Mouse (Mus musculus) myocyte (in vitro differentiated cells): Measurements from ENCODE around the gene Rpa2. TPM values are rescaled to one million over a fixed set of nuclear protein-coding genes. Genes with fewer than 3 reads are reported as not detected.

Experiments
- H3K27me3 ChIP-seq: one replicate; pipeline ENCODE4 v1.6.1; 2011; ENCODE audit not compliant: control insufficient read depth, insufficient read depth, insufficient read length
- H3K36me3 ChIP-seq: one replicate; pipeline ENCODE4 v1.6.1; 2011; ENCODE audit not compliant: control insufficient read depth, insufficient read depth
- H3K4me2 ChIP-seq: one replicate; pipeline ENCODE4 v1.6.1; 2011; ENCODE audit warnings: low read depth, control low read depth
- H3K4me3 ChIP-seq: one replicate; pipeline ENCODE4 v1.5.1; 2011; ENCODE audit warnings: mild to moderate bottlenecking, control low read depth, moderate library complexity
- H3K79me2 ChIP-seq: one replicate; pipeline ENCODE4 v1.6.1; 2011; ENCODE audit not compliant: control insufficient read depth, insufficient read depth
- H3ac ChIP-seq: one replicate; pipeline ENCODE4 v1.6.1; 2011; ENCODE audit not compliant: control insufficient read depth, insufficient read length
- CEBPB ChIP-seq: IDR thresholded peaks from 2 replicates; pipeline ENCODE4 v1.6.1; 2011; ENCODE audit warnings: mild to moderate bottlenecking, moderate library complexity; ENCODE audit not compliant: poor library complexity, insufficient read depth, severe bottlenecking
- E2F4 ChIP-seq: IDR thresholded peaks from one replicate; pipeline ENCODE4 v1.6.1; 2011; ENCODE audit warnings: mild to moderate bottlenecking, control low read depth, moderate library complexity; ENCODE audit not compliant: insufficient read depth
- MAX ChIP-seq: IDR thresholded peaks from one replicate; pipeline ENCODE4 v1.6.1; 2011; ENCODE audit warnings: low read depth, mild to moderate bottlenecking, control low read depth
- MYOD1 ChIP-seq, 3 experiments: IDR thresholded peaks; one replicate each; pipeline ENCODE4 v1.6.1; 2011; ENCODE audit warnings: control low read depth in 2 of 3, low read depth in 2 of 3, mild to moderate bottlenecking in 2 of 3, moderate library complexity in 1 of 3; ENCODE audit not compliant: insufficient read length in 2 of 3, control insufficient read depth in 1 of 3
- MYOG ChIP-seq, 3 experiments: IDR thresholded peaks; one replicate each; pipeline ENCODE4 v1.6.1; 2011; ENCODE audit warnings: control low read depth in 2 of 3, low read depth in 2 of 3, mild to moderate bottlenecking in 2 of 3; ENCODE audit not compliant: insufficient read length in 2 of 3, control insufficient read depth in 1 of 3, insufficient read depth in 1 of 3
- POLR2A ChIP-seq: IDR thresholded peaks from one replicate; pipeline ENCODE4 v1.6.1; 2011; ENCODE audit warnings: low read depth, mild to moderate bottlenecking, control low read depth, moderate library complexity; ENCODE audit not compliant: insufficient read length
- POLR2AphosphoS2 ChIP-seq: IDR thresholded peaks from one replicate; pipeline ENCODE4 v1.6.1; 2011; ENCODE audit warnings: low read depth, control low read depth; ENCODE audit not compliant: insufficient read length
- REST ChIP-seq: IDR thresholded peaks from one replicate; pipeline ENCODE4 v1.6.1; 2011; ENCODE audit warnings: mild to moderate bottlenecking, control low read depth, moderate library complexity; ENCODE audit not compliant: insufficient read depth, insufficient read length
- SRF ChIP-seq: IDR thresholded peaks from one replicate; pipeline ENCODE4 v1.6.1; 2011; ENCODE audit warnings: low read depth; ENCODE audit not compliant: control insufficient read depth, insufficient read length
- TCF12 ChIP-seq: IDR thresholded peaks from one replicate; pipeline ENCODE4 v1.6.1; 2011; ENCODE audit warnings: mild to moderate bottlenecking, control low read depth; ENCODE audit not compliant: poor library complexity, insufficient read depth, severe bottlenecking
- TCF3 ChIP-seq: IDR thresholded peaks from one replicate; pipeline ENCODE4 v1.6.1; 2011; ENCODE audit warnings: low read depth, control low read depth; ENCODE audit not compliant: insufficient read length
- USF1 ChIP-seq: IDR thresholded peaks from one replicate; pipeline ENCODE4 v1.6.1; 2011; ENCODE audit warnings: low read depth, mild to moderate bottlenecking, control low read depth, moderate library complexity
- polyA plus RNA-seq: library from polyadenylated mRNA; unstranded; fragments of >200 nt; fragmentation: generic; extraction: Trizol; gene quantifications from one replicate; pipeline ENCODE4 v1.2.1, GENCODE M21; 2012; ENCODE audit warnings: missing spikeins

Gene Rpa2
- polyA plus RNA-seq, 1 experiment: 13.9 TPM

GRCm38 (mm10) chr4:132794028-132794427 is 25.9 kb downstream of the Rpa2 start:
- Histone ChIP-seq H3ac (no peak overlapping the region), H3K27me3 (peaks cover 9% of the 10 kb centered on the region), H3K36me3 (no peaks in the 10 kb centered on the region), H3K4me3 (no peak overlapping the region), H3K79me2 (no peaks in the 10 kb centered on the region), H3K4me2 (no peak overlapping the region)
- TF ChIP-seq MYOG (IDR thresholded peaks at IDR 0.05; ENCODE audit: control insufficient read depth in 1 of 3, insufficient read depth in 1 of 3, insufficient read length in 2 of 3, low read depth in 2 of 3): no peak
- no peak for TF ChIP-seq CEBPB
- TF ChIP-seq TCF3: no peak
- TF ChIP-seq SRF: no peak
- no peak for TF ChIP-seq TCF12
- TF ChIP-seq REST: no peak
- no peak for TF ChIP-seq POLR2A
- no peak for TF ChIP-seq MYOD1 (IDR thresholded peaks at IDR 0.05; ENCODE audit: control insufficient read depth in 1 of 3, insufficient read length in 2 of 3, low read depth in 2 of 3)
- TF ChIP-seq E2F4: no peak
- TF ChIP-seq POLR2AphosphoS2: no peak
- TF ChIP-seq MAX: no peak
- no peak for TF ChIP-seq USF1

GRCm38 (mm10) chr4:132794760-132795159 is 26.6 kb downstream of the Rpa2 start:
- no peak for TF ChIP-seq POLR2AphosphoS2
- TF ChIP-seq MYOD1 (IDR thresholded peaks at IDR 0.05; ENCODE audit: control insufficient read depth in 1 of 3, insufficient read length in 2 of 3, low read depth in 2 of 3): no peak
- no peak for TF ChIP-seq MYOG (IDR thresholded peaks at IDR 0.05; ENCODE audit: control insufficient read depth in 1 of 3, insufficient read depth in 1 of 3, insufficient read length in 2 of 3, low read depth in 2 of 3)
- no peak for TF ChIP-seq CEBPB
- no peak for TF ChIP-seq POLR2A
- no peak for TF ChIP-seq MAX
- no peak for TF ChIP-seq USF1
- TF ChIP-seq TCF12: no peak
- TF ChIP-seq REST: no peak
- no peak for TF ChIP-seq E2F4
- no peak for TF ChIP-seq TCF3
- TF ChIP-seq SRF: no peak
- Histone ChIP-seq H3K4me3 (no peak overlapping the region), H3K4me2 (no peak overlapping the region), H3K36me3 (no peaks in the 10 kb centered on the region), H3K27me3 (peaks cover 9% of the 10 kb centered on the region), H3K79me2 (no peaks in the 10 kb centered on the region), H3ac (no peak overlapping the region)

GRCm38 (mm10) chr4:132795171-132795570 is 27.0 kb downstream of the Rpa2 start:
- peaks cover 9% of the 10 kb centered on the region for H3K27me3 ChIP-seq
- H3K4me3 ChIP-seq: no peak overlapping the region
- no peaks in the 10 kb centered on the region for H3K79me2 ChIP-seq
- H3K36me3 ChIP-seq: no peaks in the 10 kb centered on the region
- H3ac ChIP-seq: no peak overlapping the region
- TF ChIP-seq CEBPB (no peak), TCF12 (no peak), SRF (no peak), MYOG (IDR thresholded peaks at IDR 0.05; ENCODE audit: control insufficient read depth in 1 of 3, insufficient read depth in 1 of 3, insufficient read length in 2 of 3, low read depth in 2 of 3) (no peak), MYOD1 (IDR thresholded peaks at IDR 0.05; ENCODE audit: control insufficient read depth in 1 of 3, insufficient read length in 2 of 3, low read depth in 2 of 3) (no peak)
- no peak overlapping the region for H3K4me2 ChIP-seq

- no peak within 1 kb of the TSS for H3K4me3 ChIP-seq
- no peak within 1 kb of the TSS for H3ac ChIP-seq
- H3K36me3 ChIP-seq: no peaks in the 10 kb centered on the region
- TF ChIP-seq CEBPB: no peak
- no peak for TF ChIP-seq USF1
- no peak within 1 kb of the TSS for H3K4me2 ChIP-seq
- H3K27me3 ChIP-seq: peaks cover 9% of the 10 kb centered on the region
- no peaks in the 10 kb centered on the region for H3K79me2 ChIP-seq
Observed at GRCm38 (mm10) chr4:132796196-132796886, 28.2 kb downstream of the Rpa2 start, which contains the start of gene Themis2. Gene Themis2, minus strand, starts transcription at chr4:132796387.

- H3ac ChIP-seq: no peak overlapping the region
- peaks cover 9% of the 10 kb centered on the region for H3K27me3 ChIP-seq
- TF ChIP-seq E2F4 (no peak), TCF3 (no peak), USF1 (no peak), MAX (no peak), CEBPB (no peak), MYOD1 (IDR thresholded peaks at IDR 0.05; ENCODE audit: control insufficient read depth in 1 of 3, insufficient read length in 2 of 3, low read depth in 2 of 3) (no peak), MYOG (IDR thresholded peaks at IDR 0.05; ENCODE audit: control insufficient read depth in 1 of 3, insufficient read depth in 1 of 3, insufficient read length in 2 of 3, low read depth in 2 of 3) (no peak), TCF12 (no peak), REST (no peak), POLR2AphosphoS2 (no peak), SRF (no peak), POLR2A (no peak)
- H3K4me3 ChIP-seq: no peak overlapping the region
- no peaks in the 10 kb centered on the region for H3K79me2 ChIP-seq
- no peak overlapping the region for H3K4me2 ChIP-seq
- H3K36me3 ChIP-seq: no peaks in the 10 kb centered on the region
Observed at GRCm38 (mm10) chr4:132797461-132797860, 29.3 kb downstream of the Rpa2 start.
